Mouse (Mus musculus) frontal cortex, adult (tissue): ENCODE results near the gene Gm20716.
A peak's percentile ranks its signal among the peaks of the same experiment; 100 is the strongest.

Experiments used
- ATAC-seq: cut with Nextera tagmentation; 2 replicates; pipeline ENCODE4 v1.9.2; 2017; ENCODE audit warnings: mild to moderate bottlenecking, moderate library complexity, mixed read lengths; ENCODE audit not compliant: low TSS enrichment

The Gm20716 gene

DNA sequence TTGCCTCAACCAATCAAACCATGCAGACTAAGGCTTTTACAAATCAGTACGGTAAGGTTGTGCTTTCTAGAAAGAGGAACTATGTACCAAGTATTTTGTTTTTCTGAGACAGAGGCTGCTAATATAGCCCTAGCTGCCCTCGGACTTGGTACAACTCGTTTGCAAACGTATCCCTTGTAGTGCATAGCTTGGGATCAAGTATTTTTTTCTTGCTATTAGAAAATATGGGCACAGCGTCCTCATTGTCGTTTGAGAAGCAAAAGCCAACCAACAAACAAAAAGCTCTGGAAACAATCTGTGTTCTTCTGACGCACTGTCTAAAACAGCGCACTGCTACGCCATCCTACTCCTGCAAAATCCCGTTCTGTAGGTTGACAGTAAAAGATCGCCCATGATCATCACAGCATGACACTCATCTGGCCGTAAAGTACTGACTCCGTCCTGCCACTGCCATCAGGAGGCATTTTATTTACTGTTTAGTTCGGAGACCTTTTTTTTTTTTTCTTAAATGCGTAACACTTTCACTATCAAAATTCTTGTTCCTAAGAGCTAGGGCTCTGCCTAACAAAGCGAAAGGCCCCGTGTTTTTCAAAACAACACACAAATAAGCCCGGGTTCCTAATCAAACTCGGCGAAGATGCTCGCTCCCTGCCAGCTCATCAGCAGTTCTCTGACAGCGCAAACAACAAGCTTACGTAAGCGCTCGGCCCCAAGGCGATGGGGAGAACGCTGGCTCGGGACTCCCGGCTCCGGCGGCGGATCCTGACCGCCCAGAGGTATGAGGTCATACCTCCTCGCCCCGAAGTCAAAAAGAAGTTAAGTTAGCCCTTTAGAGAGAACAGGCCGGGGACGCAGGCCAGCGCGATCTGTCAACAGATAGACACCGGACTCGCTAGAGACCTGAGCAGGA lies 793 bp downstream of the Gm20716 start:
- peak; percentile 49 for ATAC-seq

DNA sequence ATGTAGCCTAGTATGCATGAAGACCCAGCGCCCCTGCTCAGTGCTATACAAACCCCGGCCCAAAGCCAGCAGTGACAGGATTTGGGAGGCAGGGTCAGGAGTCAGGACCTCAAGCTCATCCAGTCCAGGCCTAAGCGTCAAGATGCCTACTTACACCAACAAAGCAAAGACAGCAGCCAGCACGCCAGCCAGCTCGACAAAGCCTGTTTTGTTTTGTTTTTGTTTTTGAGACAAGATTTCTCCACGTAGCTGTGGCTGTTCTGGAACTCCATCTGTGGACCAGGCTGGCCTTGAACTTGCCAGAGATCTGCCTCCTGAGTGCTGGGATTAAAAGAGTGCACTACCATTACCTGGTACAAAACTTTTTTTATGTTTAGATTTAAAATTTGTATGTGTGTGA lies 6.8 kb downstream of the Gm20716 start:
- no peak for ATAC-seq

DNA sequence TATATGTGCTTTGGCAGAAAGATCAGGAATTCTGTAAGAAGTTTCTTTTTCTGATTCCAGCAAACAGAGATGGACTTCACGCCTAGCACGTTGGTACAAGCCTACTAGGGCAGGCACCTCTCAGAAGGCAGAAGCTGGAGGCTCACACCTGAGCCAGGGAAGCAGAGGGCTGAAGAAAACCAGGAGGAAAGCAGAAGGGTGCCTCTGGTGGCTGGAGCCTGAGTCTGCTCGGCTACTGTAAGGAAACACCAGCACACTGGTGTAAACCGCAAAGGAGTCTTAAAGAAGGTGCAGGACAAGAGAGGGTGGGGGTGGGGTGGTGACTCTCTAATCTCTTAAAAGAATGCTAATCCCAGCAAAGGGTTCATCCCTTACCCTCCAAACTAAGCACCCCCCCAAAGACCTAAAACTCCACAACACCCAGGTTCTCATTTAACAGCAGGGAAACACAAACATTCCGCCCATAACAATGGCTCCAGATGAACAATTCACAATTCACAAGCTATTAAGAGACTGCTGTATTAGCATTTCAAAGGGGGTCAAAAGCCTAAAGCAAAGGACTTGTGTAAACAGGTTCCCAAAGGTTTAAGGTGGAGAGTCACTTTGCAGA lies 16.3 kb downstream of the Gm20716 start:
- no peak for ATAC-seq

DNA sequence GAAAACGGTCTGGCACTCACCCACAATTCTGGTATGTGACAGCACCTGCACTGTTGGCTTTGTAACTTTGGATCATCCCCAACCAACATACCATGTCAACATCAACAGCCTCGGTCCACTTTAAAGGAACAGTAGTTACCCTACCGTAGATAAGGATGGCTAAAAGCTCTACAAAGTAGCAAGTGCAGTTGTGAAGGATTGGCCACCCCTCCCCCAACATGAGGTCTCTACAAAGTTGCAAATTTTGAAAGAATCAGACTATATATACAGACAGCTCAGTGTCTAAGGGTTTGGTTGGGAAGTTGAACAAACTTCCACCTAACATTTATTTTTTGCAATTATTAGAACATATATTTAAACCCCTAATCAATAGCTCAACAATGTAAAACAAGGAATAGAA lies 22.3 kb downstream of the Gm20716 start:
- ATAC-seq = no peak

DNA sequence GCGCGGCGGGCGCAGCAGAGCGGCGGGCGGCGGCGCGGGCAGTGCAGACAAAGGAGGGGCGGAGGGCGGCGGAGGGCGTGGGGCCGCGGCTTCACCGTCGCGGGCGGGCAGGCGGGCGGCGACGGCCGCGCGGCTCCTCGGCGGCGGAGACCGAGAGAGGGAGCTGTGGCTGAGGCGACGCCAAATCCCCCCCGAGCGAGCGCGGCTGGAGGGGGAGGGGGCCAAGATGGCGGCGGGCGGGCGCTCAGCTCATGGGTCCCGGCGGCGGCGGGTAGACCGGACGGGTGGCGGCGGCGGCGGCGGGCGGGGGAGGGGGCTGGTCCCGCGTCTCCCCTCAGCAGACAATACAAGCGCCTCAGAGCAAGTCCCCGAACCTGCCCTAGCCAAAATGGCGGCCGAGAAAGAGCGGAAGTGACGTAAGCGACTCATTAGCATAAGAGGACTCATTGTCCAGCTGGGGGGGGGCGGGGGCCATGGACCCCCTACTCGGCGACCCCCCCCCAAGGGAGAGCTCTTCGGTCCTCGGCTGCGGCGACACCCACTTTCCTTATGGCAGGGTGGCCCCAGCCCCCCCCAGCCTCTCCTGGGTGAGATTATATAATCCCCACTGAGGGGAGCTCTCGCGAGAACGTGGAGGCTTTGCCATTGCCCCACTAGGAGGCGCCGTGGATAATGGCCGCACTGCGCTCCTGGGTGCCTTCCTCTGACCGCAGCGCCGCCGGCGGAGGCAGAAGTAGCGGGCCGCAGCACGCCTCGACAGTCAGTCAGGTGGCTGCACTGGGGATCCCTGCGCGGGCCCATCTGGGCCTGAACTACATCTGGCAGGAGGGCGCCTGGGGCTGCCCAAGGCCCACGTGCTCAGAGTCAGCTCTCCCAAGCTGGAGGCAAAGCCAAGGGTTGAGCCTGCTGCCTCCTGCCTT lies 23.2 kb downstream of the Gm20716 start, which contains the start of gene Adnp:
TSS of gene Adnp (minus strand) at position 388 of the 920 bp plus-strand sequence.
- peak; percentile 74 for ATAC-seq

DNA sequence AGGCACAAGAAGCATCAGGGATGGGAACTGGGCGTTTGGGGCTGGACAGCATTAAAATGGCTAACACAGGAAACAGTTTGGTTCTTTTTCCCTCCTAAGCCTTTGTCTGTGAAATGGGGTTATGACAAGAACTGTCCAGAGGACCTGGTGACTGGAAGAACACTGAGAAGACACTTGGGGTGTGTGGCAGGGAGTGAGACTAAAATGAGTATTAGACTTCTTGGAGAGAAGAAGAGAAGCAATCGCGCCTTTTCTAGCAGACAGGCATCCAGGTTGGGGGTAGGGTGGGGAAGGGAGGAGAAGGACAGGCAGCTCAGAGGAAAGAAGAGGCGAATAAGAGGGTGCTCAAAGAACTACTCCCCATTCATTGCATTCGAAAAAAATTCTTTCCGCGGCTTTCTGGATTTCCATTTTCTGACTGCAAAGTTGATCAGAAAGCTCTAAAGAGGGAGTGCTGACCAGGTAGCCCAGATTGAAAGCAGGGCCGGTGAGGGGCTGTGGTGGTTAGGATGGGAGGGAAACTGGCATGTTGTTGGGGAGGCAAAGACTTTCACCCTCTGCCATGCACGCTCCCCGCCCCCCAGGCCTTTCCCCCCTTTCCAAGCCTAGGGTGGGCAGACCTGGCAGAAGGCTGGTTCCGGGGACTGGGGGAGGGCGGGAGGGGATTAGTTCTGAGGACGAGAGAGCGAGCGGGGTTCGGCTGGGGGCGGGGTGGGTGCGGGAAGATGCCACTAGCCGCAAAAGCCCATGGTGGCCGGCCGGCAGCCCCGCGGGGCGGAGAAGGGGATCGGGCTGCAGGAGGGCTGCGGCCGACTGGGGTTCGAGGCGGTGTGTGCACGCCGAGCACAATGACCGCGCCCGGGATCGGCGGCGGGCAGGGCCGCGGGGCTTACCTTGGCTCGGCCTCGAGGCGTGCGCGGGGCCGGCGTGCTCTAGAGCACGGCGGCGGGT lies 24.2 kb downstream of the Gm20716 start:
- 0 out of 2 replicates have a peak, but pooled peaks have one; percentile 28 for ATAC-seq

DNA sequence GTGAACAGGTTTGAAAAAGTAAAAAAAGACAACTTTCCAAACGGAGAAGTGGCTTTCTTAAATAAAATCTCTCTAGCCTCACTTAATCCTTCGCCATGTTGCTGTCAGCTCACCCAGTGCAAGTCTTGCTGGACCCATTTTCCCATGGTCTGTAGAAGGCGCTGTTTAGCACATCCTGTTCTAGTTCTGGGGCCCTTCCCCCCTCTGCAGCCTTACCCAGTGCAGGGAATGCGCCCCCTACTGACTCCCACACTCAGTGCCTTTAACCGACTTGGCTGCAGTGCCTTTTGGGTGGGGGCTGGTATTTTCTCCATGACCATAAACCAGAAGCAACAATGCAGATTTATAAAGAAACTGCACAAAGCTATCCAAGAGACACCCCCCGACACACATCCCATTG lies 24.9 kb downstream of the Gm20716 start:
- ATAC-seq = peak; percentile 69

DNA sequence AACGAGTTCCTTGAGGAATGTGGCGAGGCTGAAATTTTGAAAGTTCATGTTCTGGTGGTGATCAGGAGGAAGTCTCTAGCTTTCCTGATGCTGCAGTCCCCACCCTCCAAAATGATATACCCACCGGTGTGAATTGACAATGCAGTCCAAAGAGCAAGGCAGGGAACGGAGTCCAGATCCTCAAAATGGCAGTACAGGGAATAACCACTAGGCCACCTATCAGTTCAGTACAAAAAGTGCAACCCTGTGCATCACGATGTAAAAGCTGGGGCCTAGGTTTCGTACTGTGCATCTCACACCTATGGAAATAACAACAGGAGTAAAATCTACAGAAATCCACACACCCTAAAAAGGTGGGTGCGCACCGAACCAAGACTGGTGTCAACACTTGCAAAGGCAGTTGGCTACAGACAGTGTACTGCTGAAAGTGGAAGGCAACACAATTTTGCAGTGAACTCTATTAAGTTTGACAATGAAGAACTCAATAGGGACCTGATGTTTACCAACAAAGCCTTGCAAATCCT lies 25.6 kb downstream of the Gm20716 start:
- ATAC-seq = no peak

DNA sequence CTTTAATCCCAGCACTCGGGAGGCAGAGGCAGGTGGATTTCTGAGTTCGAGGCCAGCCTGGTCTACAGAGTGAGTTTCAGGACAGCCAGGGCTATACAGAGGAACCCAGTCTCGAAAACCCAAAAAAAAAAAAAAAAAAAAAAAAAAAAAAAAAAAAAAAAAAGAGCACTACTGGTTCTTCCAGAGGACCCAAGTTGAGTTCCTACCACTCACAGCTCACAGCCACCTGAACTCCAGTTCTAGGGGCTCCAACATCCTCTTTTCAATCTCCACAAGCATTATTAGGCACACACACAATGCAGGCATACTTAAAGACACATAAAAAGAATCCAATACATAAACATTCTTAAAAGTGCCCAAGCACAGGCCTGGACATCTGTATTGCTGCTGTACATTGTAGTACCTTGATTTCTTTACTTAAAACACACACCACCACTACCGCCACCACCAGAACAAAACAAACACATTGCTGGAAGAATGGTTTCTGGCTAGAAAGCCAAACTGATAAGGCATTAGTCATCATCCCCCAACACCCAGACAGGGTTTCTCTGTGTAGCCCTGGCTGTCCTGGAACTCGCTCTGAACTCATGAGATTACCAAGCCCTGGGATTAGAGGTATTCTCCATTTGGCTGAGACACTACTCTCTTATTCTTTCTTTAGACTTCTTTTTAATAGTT lies 30.0 kb downstream of the Gm20716 start:
- no peak for ATAC-seq

DNA sequence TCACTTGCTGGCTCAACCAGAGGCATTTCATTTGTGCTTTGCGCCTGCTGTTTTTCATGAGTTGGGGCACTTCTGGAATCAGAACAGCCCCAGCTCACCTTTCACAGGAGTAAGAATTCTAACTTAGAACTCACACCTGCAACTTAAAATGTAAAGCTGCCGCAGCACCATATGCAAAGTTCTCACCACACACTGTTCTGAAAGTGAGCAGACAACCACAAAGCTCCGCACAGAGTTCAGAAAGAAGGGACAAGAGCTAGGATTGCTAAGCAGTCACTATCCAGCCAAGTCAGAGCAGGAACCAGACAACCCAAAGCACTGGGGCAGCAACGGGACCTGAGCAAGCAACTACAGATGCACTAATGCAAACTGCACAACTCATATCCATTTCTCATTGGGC lies 30.7 kb downstream of the Gm20716 start:
- ATAC-seq = no peak

DNA sequence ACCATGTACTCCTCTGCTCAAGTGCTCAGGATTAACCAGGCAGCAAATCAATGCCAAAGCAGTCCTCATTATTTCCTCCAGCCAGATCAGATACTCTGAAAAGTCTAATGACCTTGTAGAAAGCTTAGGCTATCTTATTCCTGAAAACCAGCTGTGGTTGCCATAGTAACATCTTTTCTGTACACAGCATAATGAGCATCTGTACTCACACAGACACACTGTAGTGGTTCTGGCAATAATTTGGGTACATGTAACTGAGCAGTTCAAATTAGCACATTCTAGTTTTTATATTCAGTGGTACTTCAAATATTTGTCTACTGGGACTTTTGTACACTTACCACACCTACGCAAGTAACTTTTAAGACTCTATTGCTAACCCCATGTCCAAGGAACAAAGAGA lies 31.7 kb downstream of the Gm20716 start:
- ATAC-seq = no peak

DNA sequence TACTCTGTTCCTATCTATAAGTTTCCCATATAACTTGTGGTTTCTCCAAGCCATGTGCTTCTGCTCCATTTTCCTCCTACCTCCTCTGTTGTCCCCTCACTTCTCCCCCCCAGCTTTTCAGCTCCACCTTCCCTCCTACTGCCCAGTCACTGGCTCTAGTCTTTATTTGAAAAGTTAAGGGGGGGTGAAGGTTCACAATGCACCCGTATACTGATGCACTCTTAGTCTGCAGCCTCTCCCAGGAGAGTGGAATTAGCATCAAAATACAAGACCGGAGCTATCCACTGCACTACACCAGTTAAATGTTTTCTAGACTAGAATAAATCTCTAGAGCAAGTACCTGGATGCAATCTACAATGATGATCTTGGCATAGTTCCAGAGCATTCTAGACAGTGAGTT lies 34.4 kb downstream of the Gm20716 start:
- ATAC-seq = no peak

DNA sequence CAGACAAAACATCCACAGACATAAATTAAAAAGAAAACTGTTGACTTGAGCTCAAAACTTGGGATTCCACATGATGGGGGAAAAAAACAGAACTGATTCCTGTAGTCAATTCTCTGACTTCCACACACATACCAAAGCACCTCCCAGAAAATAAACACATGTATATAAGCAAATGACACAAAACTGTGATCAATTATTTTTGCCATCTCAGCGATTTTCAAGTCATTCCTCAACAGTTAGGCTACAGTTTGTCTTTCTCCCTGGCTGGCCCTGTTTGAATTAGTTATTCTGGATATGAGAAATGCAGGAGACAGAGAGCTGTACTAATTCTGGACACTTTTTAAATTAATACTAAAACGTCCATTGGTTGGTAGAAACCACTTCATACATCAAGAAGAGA lies 36.5 kb downstream of the Gm20716 start:
- no peak for ATAC-seq

DNA sequence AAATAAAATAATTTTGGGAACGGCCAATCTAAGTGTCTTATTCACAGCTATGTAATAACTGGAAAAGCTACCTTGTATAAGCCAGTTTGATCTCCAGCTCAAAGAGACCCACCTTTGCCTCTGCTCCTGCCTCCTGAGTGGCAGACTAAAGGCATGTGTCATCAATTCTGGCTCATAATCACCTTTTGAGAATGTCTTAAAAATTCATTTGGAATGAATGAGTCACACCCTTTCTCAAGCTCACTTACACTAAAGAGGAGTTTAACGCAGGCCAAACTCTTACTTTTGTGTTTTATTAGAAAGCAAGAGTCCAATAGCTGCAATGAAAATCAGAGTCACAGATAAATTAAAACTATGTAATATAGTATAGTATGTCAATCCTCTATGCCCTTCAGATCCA lies 38.3 kb downstream of the Gm20716 start:
- ATAC-seq = no peak

DNA sequence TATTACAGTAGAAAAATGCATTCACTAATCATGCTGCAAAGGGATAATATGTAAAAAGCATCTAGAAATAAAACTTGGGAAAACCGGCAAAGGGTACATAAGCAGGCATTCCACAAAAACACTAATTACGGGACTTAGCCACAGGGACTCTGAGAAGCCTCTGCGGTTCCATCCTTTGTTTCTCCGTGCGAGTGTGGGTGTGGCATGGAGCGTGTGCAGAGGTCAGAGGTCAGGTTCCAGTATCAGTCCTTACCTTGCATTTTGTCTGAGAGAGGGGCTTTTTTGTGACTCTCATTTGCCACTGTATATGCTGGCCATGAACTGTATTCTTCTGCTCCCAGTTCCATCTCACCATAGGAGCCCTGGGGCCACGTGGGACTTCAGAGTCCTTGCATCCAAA lies 54.2 kb downstream of the Gm20716 start:
- ATAC-seq = no peak

DNA sequence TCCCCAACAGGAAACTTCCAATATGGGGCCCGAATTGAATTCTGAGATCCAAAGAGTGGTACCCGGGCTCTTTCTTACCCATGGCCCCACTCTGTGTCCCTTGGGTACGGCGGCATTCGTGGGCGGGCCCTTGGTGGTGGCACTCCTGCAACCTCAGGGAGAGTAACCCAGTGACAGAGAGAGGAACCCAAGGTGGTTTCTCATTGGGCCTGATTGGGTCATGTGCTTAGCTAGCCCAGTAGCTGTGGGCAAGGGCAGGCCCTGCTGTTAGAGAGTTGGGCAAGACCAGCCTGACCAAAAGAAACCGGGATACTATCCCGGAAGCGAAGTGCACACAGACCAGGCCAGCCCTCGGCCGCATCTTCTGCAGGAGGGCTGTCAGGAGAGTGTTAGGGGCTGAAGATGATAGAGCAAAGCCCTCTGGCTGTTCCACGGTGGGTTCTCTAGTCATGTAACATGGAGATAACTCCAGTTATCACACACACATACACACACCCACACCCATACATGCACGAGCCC lies 59.9 kb downstream of the Gm20716 start:
- peak; percentile 64; the same call in 1 of the 2 replicates for ATAC-seq

DNA sequence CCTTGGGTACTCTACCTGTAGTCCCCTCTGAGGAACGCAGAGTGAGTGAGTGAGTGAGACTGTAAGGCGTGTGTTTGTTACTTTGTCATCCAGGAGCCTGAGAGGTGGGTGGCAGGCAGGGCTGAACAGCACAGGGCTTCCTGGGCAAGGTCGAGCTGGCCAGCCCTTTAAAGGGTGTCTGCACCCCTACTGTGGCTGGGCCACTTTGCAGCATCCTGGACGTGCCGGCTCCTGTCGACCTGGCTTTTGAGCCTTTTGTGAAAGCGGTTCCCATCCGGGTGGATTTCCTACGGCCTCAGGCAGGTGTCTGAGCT lies 60.4 kb downstream of the Gm20716 start:
- ATAC-seq = no peak

DNA sequence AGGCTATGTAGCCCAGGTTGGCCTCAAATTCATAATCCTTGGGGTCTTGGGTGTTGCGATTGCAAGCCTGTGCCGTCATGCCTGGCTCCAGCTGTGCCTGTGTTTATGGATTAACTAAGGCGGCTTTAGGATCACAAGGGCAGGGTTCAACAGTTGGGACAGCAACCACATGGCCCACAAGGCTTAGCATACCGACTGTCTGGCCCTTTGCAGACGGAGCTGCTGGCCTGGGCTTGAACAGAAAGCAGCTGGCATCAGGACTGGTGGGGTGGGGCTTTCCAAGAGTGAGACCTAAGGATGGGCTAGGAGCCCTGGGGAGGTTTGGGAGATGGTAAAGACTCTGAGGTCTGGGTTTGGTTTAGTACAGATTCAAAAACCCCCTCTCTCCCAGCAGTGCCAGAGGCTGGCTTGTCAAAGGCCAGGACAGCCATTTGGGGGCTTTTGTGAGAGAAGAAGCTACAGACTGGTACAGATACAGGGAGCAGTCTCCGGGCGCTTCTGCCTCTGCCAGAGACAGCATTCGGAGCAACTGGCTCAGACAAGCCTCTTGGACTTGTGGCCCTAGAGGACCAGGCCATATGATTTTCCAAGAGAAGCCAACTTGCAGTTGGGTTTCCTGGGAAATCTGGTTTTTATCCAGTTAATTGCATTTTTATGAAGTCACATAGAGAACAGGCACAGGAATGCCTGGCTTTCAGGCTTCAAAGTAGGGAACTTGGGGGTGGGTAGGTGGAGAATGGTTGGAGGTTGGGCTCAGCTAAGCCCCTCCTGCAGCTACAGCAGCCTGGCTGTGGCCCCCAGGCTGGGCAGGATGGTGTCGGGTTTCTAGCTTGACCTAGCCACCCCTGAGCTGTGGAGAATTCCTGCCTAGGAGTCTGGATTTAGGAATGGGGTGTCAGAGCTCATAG lies 61.0 kb downstream of the Gm20716 start:
- 0 out of 2 replicates have a peak, but pooled peaks have one; percentile 14 for ATAC-seq

DNA sequence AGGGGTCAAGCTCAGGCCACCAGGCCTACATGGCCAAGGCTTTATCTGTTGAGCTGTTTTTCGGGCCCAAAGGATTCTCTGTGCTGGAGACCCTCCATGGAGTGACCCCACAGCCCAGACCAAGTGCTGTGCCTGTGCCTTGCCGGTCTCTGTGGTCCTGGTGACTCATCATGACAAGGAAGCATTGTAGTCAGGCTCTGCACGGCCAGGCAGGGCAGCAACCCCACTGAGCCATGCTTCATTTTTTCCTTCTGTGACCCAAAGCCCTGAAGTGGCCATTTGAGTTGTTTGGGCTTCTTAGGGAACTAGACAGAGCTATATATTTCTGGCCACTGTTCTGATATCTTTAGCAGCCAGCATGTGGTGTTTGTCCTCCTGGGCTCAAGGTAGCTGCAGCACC lies 62.4 kb downstream of the Gm20716 start:
- ATAC-seq = no peak
